Comparison of ENCODE assay signal across 16 mouse cellular contexts in the genomic region with DNA sequence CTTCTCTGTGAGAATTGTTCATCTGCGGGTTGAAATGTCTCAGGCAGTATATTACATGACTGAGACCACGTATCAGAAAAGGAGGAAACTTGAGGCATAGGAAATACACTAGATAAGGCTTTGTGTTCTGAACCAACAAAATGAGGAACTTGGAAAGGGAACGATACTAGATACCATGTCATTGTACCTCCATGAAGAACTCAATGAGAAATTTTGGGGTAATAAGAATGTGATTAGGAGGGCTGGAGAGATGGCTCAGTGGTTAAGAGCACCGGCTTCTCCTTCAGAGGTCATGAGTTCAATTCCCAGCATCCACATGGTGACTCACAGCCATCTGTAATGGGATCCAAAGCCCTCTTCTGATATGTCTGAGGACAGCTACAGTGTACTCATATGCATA.
"Had no signal": no experiment of that assay in that cellular context is flagged by ENCODE, and none has a peak within 500 bp of the region (broad histone marks: within the 10 kb centered on the region; RNA-seq: fewer than 3 reads in every experiment).

No protein-coding gene starts in this region.

- ATAC-seq: lung, postnatal 0 days had no signal

- H3K27ac ChIP-seq: kidney, embryonic 15.5 days; liver, embryonic 13.5 days; macrophage; neural tube, embryonic 12.5 days; neural tube, embryonic 15.5 days; stomach, embryonic 15.5 days had no signal

- H3K36me3 ChIP-seq: kidney, embryonic 15.5 days; neural tube, embryonic 12.5 days; neural tube, embryonic 15.5 days; stomach, embryonic 15.5 days had no signal

- DNase-seq: kidney, adult 2 months; kidney, postnatal 10 days; kidney, postnatal 36 days; liver, embryonic 13.5 days; lung, embryonic 14.5 days; midbrain, embryonic 14.5 days; right cerebral cortex, adult 18-20 months; right cerebral cortex, postnatal 14 days; right cerebral cortex, postnatal 4 days; thymus, postnatal 25 days had no signal

- H3K27me3 ChIP-seq: stomach, embryonic 15.5 days had no signal

- H3K4me3 ChIP-seq: kidney, embryonic 15.5 days; liver, embryonic 13.5 days; neural tube, embryonic 12.5 days; neural tube, embryonic 15.5 days; stomach, embryonic 15.5 days had no signal
